Mouse (Mus musculus) left cerebral cortex, postnatal 36 days (tissue): ENCODE results near the gene Paqr4. TPM values are rescaled to one million over a fixed set of nuclear protein-coding genes. Genes with fewer than 3 reads are reported as not detected.

Source experiments
- DNase-seq, 2 experiments: peaks; one replicate each; pipeline ENCODE4 v3.0.0; 2021 to 2022; ENCODE audit warnings: low spot score in 2 of 2, mixed read lengths in 1 of 2
- intact Hi-C: fragments of 180-260 bp; cut with DNase I; formaldehyde crosslinking; loops from one replicate; pipeline ENCODE4 v1.15.1; 2025
- total RNA-seq, 2 experiments: library from RNA; stranded (reverse); gene quantifications; 2 replicates each; pipeline ENCODE4 v1.2.3; 2021

Gene Paqr4
- total RNA-seq, 2 experiments from 2014 or later = 58.7 to 62.9 TPM

DNA sequence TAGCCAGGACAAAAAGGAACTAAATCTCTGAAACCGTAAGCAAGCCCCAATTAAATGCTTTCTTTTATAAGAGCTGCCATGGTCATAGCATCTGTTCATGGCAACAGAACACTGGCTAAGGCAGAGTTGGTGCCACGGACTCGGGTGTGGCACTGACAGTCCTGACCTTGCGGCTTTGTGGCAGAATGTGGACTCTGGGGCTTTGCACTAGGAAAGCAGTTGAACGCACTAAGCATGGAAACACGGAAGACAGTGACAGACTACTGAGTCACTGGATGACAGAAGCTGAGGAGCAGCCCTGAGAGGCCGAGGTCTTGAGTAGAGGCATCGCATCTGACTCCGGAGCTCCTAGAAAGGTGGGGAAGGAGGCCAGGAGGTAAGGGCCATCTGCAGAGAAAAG, 16.9 kb upstream of the Paqr4 start:
- DNase-seq = no peak
- intact Hi-C loops = no loop called here

- intact Hi-C loops = no loop called here
These were observed 15.0 kb upstream of the Paqr4 start for GRCm38 (mm10) chr17:23755689-23756088.

DNA sequence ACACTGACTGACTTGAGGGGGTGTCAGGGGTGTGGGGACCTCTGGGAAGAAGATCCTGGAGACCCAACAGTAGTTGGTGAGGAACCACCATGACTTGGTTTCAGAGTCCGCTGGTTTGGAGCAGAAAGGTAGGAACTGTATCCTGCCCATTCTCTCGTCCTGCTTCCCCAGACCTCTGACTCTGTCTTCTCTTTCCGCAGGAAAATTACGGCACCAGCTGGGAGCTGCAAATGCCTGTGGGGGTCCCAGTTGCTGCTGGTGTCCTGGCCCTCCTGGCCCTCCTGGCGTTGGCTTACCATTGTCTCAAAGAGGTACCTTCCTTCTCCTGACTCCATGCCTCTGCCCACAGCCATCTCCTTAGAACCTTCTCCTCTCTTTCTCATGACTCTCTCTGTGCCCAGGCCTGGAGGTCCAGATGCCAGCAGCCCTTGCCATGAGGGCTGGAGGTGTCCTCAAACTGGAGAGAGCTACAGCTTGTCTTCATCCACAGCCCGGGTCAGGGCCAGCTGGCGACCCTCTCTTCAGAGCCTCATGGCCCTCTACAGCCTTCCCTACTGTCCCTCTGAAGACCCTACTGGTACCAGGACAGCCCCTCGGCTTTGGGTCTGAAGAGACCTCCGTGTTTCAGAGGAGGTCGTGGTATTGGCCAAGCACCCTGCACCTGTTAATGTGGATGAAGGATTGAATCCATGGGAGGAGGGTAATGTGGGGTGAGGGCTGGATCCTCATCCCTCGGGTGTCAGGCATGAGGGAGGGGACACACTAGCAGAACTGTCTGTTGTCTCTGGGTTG, 8.9 kb upstream of the Paqr4 start:
- intact Hi-C loops = no loop called here
- DNase-seq = no peak

More at GRCm38 (mm10) chr17:23755689-23756088, 15.0 kb upstream of the Paqr4 start:
- DNase-seq = no peak

DNA sequence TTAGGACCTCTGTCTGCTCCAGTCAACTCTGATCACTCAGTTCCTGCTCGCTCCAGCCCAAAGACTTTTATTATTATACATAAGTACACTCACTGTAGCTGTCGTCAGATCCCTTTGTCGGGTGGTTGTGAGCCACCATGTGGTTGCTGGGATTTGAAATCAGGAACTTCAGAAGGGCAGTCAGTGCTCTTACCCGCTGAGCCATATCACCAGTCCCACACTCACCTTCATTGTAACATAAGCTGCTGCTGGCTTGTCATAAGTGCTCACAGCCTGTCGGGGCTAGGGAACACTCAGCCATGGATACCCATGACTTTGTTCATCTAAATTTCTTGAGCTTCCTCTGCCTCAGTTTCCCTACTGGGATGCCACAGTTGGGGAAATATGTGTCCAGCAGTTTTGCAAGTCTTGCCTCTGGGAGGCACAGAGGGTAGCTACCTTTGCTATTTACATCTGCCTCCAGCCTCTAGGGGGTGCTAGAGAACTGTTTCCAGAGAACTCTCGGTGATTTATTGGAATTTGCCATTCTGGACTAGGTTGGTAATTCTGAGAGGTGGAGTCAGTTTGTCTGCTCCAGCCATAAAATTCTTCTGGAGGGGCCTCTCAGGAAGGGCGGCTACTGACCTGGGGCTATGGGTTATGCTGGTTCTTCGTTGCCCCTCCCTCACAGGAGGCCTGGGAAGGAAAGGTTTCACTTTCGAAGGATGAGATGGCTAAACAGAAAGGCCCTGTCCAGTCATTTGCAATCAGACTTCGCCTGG, 8.1 kb upstream of the Paqr4 start:
- intact Hi-C loops = no loop called here
- peak in 1 of 2 experiments; percentile 57 for DNase-seq

GRCm38 (mm10) chr17:23748026-23748425, 7.4 kb upstream of the Paqr4 start:
- intact Hi-C loops = no loop called here
- DNase-seq = no peak

DNA sequence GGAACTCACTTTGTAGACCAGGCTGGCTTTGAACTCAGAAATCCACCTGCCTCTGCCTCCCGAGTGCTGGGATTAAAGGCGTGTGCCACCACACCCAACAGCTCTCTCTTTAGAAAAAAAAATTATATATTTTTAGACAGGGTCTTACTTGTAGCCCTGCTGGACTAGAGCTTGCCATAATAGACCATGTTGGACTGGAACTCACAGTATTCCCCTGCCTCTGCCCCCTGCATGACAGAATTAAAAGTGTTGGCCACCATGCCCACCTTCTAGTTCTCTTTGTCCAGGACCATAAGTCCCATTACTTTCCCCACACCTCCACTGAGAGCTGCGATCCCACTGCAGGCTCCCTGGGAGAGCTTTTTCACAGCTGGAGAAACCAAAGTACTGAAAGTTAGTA, 6.8 kb upstream of the Paqr4 start:
- intact Hi-C loops = no loop called here
- no peak for DNase-seq

- no peak for DNase-seq
- intact Hi-C loops = no loop called here
These were observed 6.1 kb upstream of the Paqr4 start for GRCm38 (mm10) chr17:23746767-23747166.

GRCm38 (mm10) chr17:23746311-23746710, 5.6 kb upstream of the Paqr4 start:
- intact Hi-C loops = no loop called here
- no peak for DNase-seq

- no peak for DNase-seq
- intact Hi-C loops = no loop called here
These were observed 4.9 kb upstream of the Paqr4 start, which contains the start of gene Kremen2 for GRCm38 (mm10) chr17:23745301-23746251. Gene Kremen2, minus strand, starts transcription at chr17:23745833.

- DNase-seq = no peak
- intact Hi-C loops = no loop called here
These were observed 4.0 kb upstream of the Paqr4 start for GRCm38 (mm10) chr17:23744651-23745050.

DNA sequence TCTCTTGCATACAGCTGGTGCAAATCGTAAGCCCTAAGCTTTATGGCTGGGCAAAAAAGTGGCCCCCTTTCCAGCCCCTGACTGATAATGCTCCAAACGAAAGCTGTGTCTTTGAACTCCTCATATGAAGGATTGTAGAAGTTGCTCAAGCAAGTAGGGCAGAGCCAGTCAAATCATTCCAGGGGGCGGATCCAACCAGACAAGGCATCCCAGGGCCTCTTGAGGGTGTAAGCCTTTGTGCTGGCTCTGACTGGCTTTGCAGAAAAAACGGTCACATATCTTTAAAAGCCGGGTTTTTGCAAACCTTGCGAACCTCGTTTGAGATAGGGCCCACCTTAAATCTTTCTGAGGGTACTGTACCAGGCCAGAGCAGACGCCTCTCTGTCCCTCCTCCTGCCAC, 3.4 kb upstream of the Paqr4 start:
- intact Hi-C loops = no loop called here
- no peak for DNase-seq

GRCm38 (mm10) chr17:23742941-23743340, 2.3 kb upstream of the Paqr4 start:
- DNase-seq = no peak
- intact Hi-C loops = no loop called here

DNA sequence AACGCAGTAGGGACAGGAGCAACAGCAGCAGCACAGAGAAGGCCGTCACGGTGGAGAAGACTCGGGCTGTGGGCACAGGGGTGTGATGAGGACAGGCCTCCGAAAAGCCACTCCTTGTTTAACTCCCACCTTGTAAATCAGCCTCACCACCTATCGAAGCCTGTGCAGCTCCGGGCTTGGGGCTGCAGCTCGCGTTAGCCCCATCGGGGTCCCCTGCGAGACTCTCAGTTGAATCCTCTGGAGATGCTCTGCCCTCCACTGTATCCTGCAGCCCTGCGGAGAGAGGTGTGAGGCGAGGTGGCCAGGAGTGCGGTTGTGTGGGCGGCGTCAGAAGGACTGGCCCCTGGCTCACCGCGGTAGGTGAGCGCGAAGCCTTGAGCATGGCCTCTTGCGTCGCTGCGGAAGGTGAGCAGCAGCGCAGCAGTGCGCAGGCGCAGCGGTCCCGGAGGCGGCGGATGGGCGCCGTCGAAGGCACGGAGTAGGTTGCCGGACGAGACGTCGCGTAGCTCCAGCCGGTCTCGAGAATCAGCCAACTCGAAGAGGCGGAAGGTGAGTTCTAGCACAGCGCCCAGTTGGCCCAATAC, 1.6 kb upstream of the Paqr4 start:
- DNase-seq = no peak
- intact Hi-C loops = no loop called here

- DNase-seq = no peak
- intact Hi-C loops = no loop called here
These were observed 917 bp upstream of the Paqr4 start for GRCm38 (mm10) chr17:23741359-23742209.

- DNase-seq = peak; percentile 93 to 94
- intact Hi-C loops = no loop called here
These were observed 507 bp downstream of the Paqr4 start for GRCm38 (mm10) chr17:23740136-23740584.

DNA sequence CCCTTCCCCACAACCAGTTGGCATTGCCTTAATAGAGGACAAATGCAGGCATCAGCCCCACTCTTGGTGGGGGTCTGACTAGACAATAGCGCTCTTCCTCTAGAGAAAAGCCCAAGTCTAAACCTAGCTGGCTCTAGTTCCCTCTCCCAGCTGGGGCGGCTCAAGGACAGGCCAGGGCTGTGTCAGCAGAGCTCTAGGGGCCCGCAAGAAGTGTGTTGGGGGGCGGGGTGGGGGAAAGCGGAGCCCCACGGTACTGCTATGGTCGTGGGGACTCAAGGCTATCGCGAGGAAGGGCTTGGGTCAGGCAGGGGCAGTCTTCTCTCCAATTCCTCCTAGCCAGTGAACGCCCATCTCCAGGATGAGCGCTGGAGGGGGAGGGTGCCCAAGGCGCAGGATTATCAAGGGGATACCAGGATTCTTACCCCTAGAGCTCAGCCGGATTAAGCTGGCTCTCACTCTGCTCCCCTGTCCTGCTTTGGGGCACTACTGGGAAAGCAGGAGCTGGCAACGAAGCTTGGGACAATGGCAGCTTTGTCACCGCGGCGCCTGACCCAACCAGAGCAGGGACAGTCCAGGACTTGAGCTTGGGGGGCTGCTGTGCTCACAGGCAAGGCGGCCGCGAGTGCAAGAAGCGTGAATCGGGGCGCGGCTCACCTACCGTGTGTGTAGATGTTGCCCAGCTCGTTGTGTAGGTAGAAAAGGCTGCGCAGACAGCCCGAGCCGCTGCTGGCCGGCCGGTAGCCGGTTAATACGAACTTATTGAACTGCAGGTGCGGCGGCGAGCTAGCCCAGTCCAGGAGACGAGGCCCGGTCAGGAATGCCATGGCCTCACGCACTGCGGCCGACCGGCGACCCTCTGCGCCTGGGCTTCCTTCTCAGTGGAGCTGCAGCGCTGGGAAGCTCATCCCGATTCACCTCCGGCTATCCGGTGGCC, 1.2 kb downstream of the Paqr4 start:
- peak in 1 of 2 experiments; percentile 54 for DNase-seq
- intact Hi-C loops = no loop called here

DNA sequence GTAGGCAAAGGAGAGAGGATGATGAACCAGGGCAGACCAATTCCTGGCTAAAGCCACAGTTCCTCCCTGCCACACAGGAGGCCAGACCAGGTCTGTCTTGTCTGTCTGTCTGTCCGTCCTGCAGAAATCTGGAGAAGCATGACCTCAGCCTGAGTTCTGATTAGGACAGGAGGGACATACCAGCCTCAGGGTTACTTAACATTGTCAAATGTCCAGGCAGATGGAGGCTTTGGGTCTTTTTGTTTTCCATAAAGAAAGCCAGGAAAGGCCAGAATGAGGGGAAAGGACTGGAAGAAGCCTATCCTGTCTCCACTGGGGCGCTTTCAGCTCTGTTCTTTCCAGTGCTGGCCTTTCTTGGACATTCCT, 1.8 kb downstream of the Paqr4 start:
- no peak for DNase-seq
- intact Hi-C loops = no loop called here
